Mouse (Mus musculus) cerebellum, adult 2 months (tissue): ENCODE measurements at regions not wholly inside any gene's neighbourhood (a gene's known extent, or its start where the extent isn't known, plus 50 kb on each side); places are given as distances from the start of the nearest gene placed in this dataset.

Experiments
- CTCF ChIP-seq: fragments of 200-500 bp; IDR thresholded peaks from 2 replicates; pipeline ENCODE4 v1.5.1; 2011; ENCODE audit warnings: low read depth, mild to moderate bottlenecking, control low read depth, low read length, moderate library complexity, borderline replicate concordance; ENCODE audit not compliant: insufficient read depth
- POLR2A ChIP-seq: fragments of 200-500 bp; IDR thresholded peaks from 2 replicates; pipeline ENCODE4 v1.6.1; 2011; ENCODE audit warnings: low read length, control low read depth, borderline replicate concordance; ENCODE audit not compliant: insufficient read depth

DNA sequence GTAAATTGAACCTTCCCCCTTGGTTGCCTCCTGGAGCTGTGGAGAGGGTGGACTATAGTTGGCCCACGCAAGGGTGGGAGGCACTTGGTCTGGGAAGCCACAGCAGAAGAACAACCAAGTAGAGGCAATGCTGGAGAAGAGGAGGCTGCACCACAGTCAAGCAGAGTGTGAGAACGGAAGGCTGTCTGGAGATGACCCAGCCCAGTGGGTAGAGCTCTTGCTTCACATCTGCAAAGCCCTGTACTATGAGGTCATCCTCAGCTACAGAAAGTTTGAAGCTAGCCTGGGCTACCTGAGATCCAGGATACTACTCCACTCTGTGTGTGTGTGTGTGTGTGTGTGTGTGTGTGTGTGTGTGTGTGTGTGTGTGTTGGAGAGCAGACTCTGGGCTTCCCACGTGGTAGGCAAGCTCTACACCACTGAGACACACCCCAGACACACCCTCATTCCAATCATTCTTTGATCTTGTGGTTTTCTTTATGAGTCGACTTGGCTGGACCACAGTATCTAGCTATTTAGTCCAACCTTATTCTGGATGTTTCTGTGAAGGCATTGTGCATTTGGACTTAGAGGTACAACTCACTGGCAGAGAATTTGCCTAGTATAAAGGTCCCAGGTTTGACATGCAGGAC lies 111.5 kb upstream of the Med13l start:
- TF ChIP-seq POLR2A (no peak), CTCF (no peak)
